Mouse (Mus musculus): ENCODE data around the gene Slc22a23. TPM values are rescaled to one million over a fixed set of nuclear protein-coding genes. Genes with fewer than 3 reads are reported as not detected.

Slc22a23 gene
- total and polyA plus RNA-seq, 2 experiments from 2014 or later, result 10.3 to 87.9 TPM

- Histone ChIP-seq H3K36me3 (ENCODE audit: insufficient read depth) (no peaks in the 10 kb centered on the region), H3K4me3 (ENCODE audit: low read depth, low read length) (no peak overlapping the region), H3K27ac (ENCODE audit: low read depth, low read length) (no peak overlapping the region), H3K4me1 (ENCODE audit: insufficient read depth) (no peaks in the 10 kb centered on the region), H3K27me3 (ENCODE audit: insufficient read depth, low read length) (no peaks in the 10 kb centered on the region), H3K9me3 (ENCODE audit: low read length) (no peaks in the 10 kb centered on the region), H3K9ac (no peak overlapping the region), H3K4me2 (ENCODE audit: low read depth) (no peak overlapping the region)
- ATAC-seq (no peak), DNase-seq (no peak)
- WGBS, result 84% methylated on average over 3 of the region's 3 CpGs
- TF ChIP-seq CTCF (IDR thresholded peaks at IDR 0.05; ENCODE audit: low read depth), result no peak
These were observed 79.9 kb downstream of the Slc22a23 start for GRCm38 (mm10) chr13:34265022-34265565.

- Histone ChIP-seq H3K4me3 (ENCODE audit: low read depth, low read length) (no peak overlapping the region), H3K9ac (no peak overlapping the region), H3K27me3 (ENCODE audit: insufficient read depth, low read length) (no peaks in the 10 kb centered on the region), H3K9me3 (ENCODE audit: low read length) (no peaks in the 10 kb centered on the region), H3K4me2 (ENCODE audit: low read depth) (no peak overlapping the region), H3K27ac (ENCODE audit: low read depth, low read length) (no peak overlapping the region), H3K4me1 (ENCODE audit: insufficient read depth) (no peaks in the 10 kb centered on the region), H3K36me3 (ENCODE audit: insufficient read depth) (no peaks in the 10 kb centered on the region)
- no peak for ATAC-seq
- no peak for DNase-seq
- no peak for TF ChIP-seq CTCF (IDR thresholded peaks at IDR 0.05; ENCODE audit: low read depth)
- WGBS, result 47% methylated on average over 2 of the region's 2 CpGs
These were observed 80.5 kb downstream of the Slc22a23 start for GRCm38 (mm10) chr13:34264508-34264907.

DNA sequence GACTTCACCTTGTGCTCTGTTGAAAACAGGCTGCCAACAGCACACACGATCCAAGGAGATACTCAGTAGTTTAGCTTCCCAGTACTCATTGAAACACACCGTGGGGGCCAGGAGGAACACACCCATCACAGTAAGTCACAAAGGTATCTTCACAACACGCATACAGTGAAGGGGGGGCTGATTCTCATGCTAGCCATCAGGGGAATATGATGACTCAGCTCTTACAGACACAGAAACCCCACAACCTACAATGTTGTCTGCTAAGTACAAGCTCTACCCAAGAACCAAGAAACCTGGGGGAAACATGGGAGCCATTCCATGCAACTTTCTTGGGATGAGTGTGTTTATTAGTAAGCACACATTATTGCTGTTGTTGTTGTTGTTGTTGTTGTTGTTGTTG, 86.2 kb downstream of the Slc22a23 start:
- no peak for TF ChIP-seq CTCF (IDR thresholded peaks at IDR 0.05; ENCODE audit: low read depth)
- Histone ChIP-seq H3K27ac (ENCODE audit: low read depth, low read length) (no peak overlapping the region), H3K4me1 (ENCODE audit: insufficient read depth) (no peaks in the 10 kb centered on the region), H3K9me3 (ENCODE audit: low read length) (no peaks in the 10 kb centered on the region), H3K9ac (no peak overlapping the region), H3K4me2 (ENCODE audit: low read depth) (no peak overlapping the region), H3K4me3 (ENCODE audit: low read depth, low read length) (no peak overlapping the region), H3K36me3 (ENCODE audit: insufficient read depth) (no peaks in the 10 kb centered on the region), H3K27me3 (ENCODE audit: insufficient read depth, low read length) (no peaks in the 10 kb centered on the region)
- ATAC-seq (no peak), DNase-seq (no peak)
- 95% methylated on average over 3 of the region's 3 CpGs for WGBS

GRCm38 (mm10) chr13:34257177-34257576, 87.8 kb downstream of the Slc22a23 start:
- Histone ChIP-seq H3K9ac (no peak overlapping the region), H3K27ac (ENCODE audit: low read depth, low read length) (no peak overlapping the region), H3K4me3 (ENCODE audit: low read depth, low read length) (no peak overlapping the region), H3K36me3 (ENCODE audit: insufficient read depth) (no peaks in the 10 kb centered on the region), H3K4me2 (ENCODE audit: low read depth) (no peak overlapping the region), H3K9me3 (ENCODE audit: low read length) (no peaks in the 10 kb centered on the region), H3K27me3 (ENCODE audit: insufficient read depth, low read length) (no peaks in the 10 kb centered on the region), H3K4me1 (ENCODE audit: insufficient read depth) (no peaks in the 10 kb centered on the region)
- ATAC-seq (no peak), DNase-seq (no peak)
- TF ChIP-seq CTCF (IDR thresholded peaks at IDR 0.05; ENCODE audit: low read depth), result no peak
- WGBS, result 86% methylated on average over 7 of the region's 7 CpGs

DNA sequence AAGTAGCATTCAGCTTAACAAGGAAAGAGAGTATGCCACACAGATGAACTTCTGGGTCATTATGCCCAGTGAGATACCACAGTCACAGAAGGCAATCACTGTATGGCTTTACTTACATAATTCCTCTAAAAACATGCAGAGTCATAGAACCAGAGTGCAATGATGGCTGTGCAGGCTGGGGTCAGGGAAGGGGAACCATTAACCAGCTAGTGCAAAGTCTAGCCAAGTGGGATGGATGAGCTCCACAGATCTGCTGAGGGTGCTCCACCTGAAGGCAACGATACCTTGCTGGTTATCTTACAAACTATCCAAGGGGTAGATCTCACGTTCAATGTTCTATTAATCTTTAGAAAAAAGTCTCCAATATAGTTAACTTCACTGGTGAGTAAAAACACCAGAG, 88.3 kb downstream of the Slc22a23 start:
- H3K27me3 ChIP-seq (ENCODE audit: insufficient read depth, low read length), result no peaks in the 10 kb centered on the region
- ATAC-seq (no peak), DNase-seq (no peak)
- no peak overlapping the region for H3K4me3 ChIP-seq (ENCODE audit: low read depth, low read length)
- H3K9me3 ChIP-seq (ENCODE audit: low read length), result no peaks in the 10 kb centered on the region
- no peaks in the 10 kb centered on the region for H3K36me3 ChIP-seq (ENCODE audit: insufficient read depth)
- no peak for TF ChIP-seq CTCF (IDR thresholded peaks at IDR 0.05; ENCODE audit: low read depth)
- no peak overlapping the region for H3K9ac ChIP-seq
- H3K27ac ChIP-seq (ENCODE audit: low read depth, low read length), result no peak overlapping the region
- H3K4me2 ChIP-seq (ENCODE audit: low read depth), result no peak overlapping the region
- 96% methylated on average over 2 of the region's 2 CpGs for WGBS
- no peaks in the 10 kb centered on the region for H3K4me1 ChIP-seq (ENCODE audit: insufficient read depth)

GRCm38 (mm10) chr13:34255297-34255696, 89.7 kb downstream of the Slc22a23 start:
- Histone ChIP-seq H3K27me3 (ENCODE audit: insufficient read depth, low read length) (no peaks in the 10 kb centered on the region), H3K4me3 (ENCODE audit: low read depth, low read length) (no peak overlapping the region), H3K36me3 (ENCODE audit: insufficient read depth) (no peaks in the 10 kb centered on the region), H3K4me1 (ENCODE audit: insufficient read depth) (no peaks in the 10 kb centered on the region), H3K27ac (ENCODE audit: low read depth, low read length) (no peak overlapping the region), H3K4me2 (ENCODE audit: low read depth) (no peak overlapping the region), H3K9me3 (ENCODE audit: low read length) (no peaks in the 10 kb centered on the region), H3K9ac (no peak overlapping the region)
- ATAC-seq (no peak), DNase-seq (no peak)
- TF ChIP-seq CTCF (IDR thresholded peaks at IDR 0.05; ENCODE audit: low read depth), result no peak
- 64% methylated on average over 3 of the region's 3 CpGs for WGBS

GRCm38 (mm10) chr13:34254691-34255090, 90.3 kb downstream of the Slc22a23 start:
- DNase-seq (no peak), ATAC-seq (peak; percentile 56)
- Histone ChIP-seq H3K4me3 (ENCODE audit: low read depth, low read length) (no peak overlapping the region), H3K4me1 (ENCODE audit: insufficient read depth) (no peaks in the 10 kb centered on the region), H3K4me2 (ENCODE audit: low read depth) (no peak overlapping the region), H3K36me3 (ENCODE audit: insufficient read depth) (no peaks in the 10 kb centered on the region), H3K27ac (ENCODE audit: low read depth, low read length) (no peak overlapping the region), H3K9ac (no peak overlapping the region), H3K27me3 (ENCODE audit: insufficient read depth, low read length) (no peaks in the 10 kb centered on the region), H3K9me3 (ENCODE audit: low read length) (no peaks in the 10 kb centered on the region)
- 63% methylated on average over 5 of the region's 5 CpGs for WGBS
- TF ChIP-seq CTCF (IDR thresholded peaks at IDR 0.05; ENCODE audit: low read depth), result no peak
